Mouse (Mus musculus): ENCODE measurements around the gene Sypl2.

Gene Sypl2

GRCm38 (mm10) chr3:108204470-108204869, 22.0 kb downstream of the Sypl2 start:
- DNase-seq = no peak

GRCm38 (mm10) chr3:108203621-108204325, 22.7 kb downstream of the Sypl2 start:
- peak; percentile 70 to 89 for DNase-seq

- no peak for DNase-seq
Observed at GRCm38 (mm10) chr3:108203212-108203611, 23.2 kb downstream of the Sypl2 start.

- no peak for DNase-seq
Observed at GRCm38 (mm10) chr3:108202506-108202905, 23.9 kb downstream of the Sypl2 start.

GRCm38 (mm10) chr3:108200329-108201323, 25.8 kb downstream of the Sypl2 start, which contains the start of gene Cyb561d1:
Gene Cyb561d1, minus strand, starts transcription at chr3:108201212.
- peak; percentile 95 for DNase-seq

- DNase-seq = no peak
Observed at GRCm38 (mm10) chr3:108199231-108199630, 27.2 kb downstream of the Sypl2 start.

- DNase-seq = peak in 1 of 2 experiments; percentile 29
Observed at GRCm38 (mm10) chr3:108197066-108197497, 29.4 kb downstream of the Sypl2 start.

GRCm38 (mm10) chr3:108195941-108196590, 30.4 kb downstream of the Sypl2 start:
- DNase-seq = no peak

- DNase-seq = no peak
Observed at GRCm38 (mm10) chr3:108195287-108195686, 31.2 kb downstream of the Sypl2 start.

GRCm38 (mm10) chr3:108193686-108194085, 32.8 kb downstream of the Sypl2 start:
- no peak for DNase-seq

GRCm38 (mm10) chr3:108189897-108190296, 36.6 kb downstream of the Sypl2 start:
- DNase-seq = no peak

GRCm38 (mm10) chr3:108188716-108189490, 37.5 kb downstream of the Sypl2 start:
- no peak for DNase-seq

- DNase-seq = no peak
Observed at GRCm38 (mm10) chr3:108187111-108187795, 39.2 kb downstream of the Sypl2 start.

GRCm38 (mm10) chr3:108186098-108187047, 40.1 kb downstream of the Sypl2 start, which contains the start of gene Amigo1:
Gene Amigo1, plus strand, starts transcription at chr3:108186335.
- DNase-seq = no peak

- DNase-seq = no peak
Observed at GRCm38 (mm10) chr3:108185460-108186097, 40.9 kb downstream of the Sypl2 start.

- no peak for DNase-seq
Observed at GRCm38 (mm10) chr3:108184742-108185141, 41.7 kb downstream of the Sypl2 start.

GRCm38 (mm10) chr3:108180514-108180913, 45.9 kb downstream of the Sypl2 start:
- DNase-seq = no peak

GRCm38 (mm10) chr3:108178756-108179715, 47.4 kb downstream of the Sypl2 start:
- DNase-seq = no peak
